In genomic region chr7:135020762-135021161, GRCm38 (mm10) we compare ENCODE assay signal across 25 mouse cellular contexts.
"Had no signal": no experiment of that assay in that cellular context is flagged by ENCODE, and none has a peak within 500 bp of the region (broad histone marks: within the 10 kb centered on the region; RNA-seq: fewer than 3 reads in every experiment).

No protein-coding gene starts in this region.

- H3K4me3 ChIP-seq: gastrocnemius, adult 2 months; heart, adult 2 months; heart, embryonic 13.5 days; heart, embryonic 15.5 days; hindbrain, embryonic 10.5 days; hindbrain, embryonic 12.5 days; intestine, embryonic 15.5 days; left cerebral cortex, adult 2 months; limb, embryonic 10.5 days; limb, embryonic 12.5 days; liver, embryonic 13.5 days had no signal

- H3K4me1 ChIP-seq: hindbrain, embryonic 12.5 days; intestine, embryonic 15.5 days; limb, embryonic 12.5 days; liver, embryonic 13.5 days had no signal

- ATAC-seq: hindbrain, embryonic 16.5 days; inflammation-experienced regulatory T-cells, adult 6 months; intestine, embryonic 15.5 days; intestine, postnatal 0 days had no signal

- H3K27ac ChIP-seq: gastrocnemius, adult 2 months; heart, adult 2 months; heart, embryonic 13.5 days; heart, embryonic 15.5 days; hindbrain, embryonic 10.5 days; hindbrain, embryonic 12.5 days; hindbrain, embryonic 14.5 days; intestine, embryonic 15.5 days; left cerebral cortex, adult 2 months; limb, embryonic 10.5 days; limb, embryonic 12.5 days; liver, embryonic 13.5 days had no signal

- DNase-seq: gastrocnemius, adult 2 months; gastrocnemius, postnatal 10 days; gastrocnemius, postnatal 25 days; heart, adult 11 months; heart, adult 2 months; heart, postnatal 14 days; heart, postnatal 36 days; kidney, adult 18-20 months; kidney, adult 8-10 months; kidney, postnatal 10 days; kidney, postnatal 4 days; liver; liver, embryonic 13.5 days had no signal
